Mouse (Mus musculus) adipocyte (in vitro differentiated cells): ENCODE measurements around the gene Slpi.

ENCODE experiments used
- DNase-seq: peaks from one replicate; pipeline ENCODE4 v3.0.0-alpha.2; 2016; ENCODE audit warnings: low spot score

The Slpi gene

DNA sequence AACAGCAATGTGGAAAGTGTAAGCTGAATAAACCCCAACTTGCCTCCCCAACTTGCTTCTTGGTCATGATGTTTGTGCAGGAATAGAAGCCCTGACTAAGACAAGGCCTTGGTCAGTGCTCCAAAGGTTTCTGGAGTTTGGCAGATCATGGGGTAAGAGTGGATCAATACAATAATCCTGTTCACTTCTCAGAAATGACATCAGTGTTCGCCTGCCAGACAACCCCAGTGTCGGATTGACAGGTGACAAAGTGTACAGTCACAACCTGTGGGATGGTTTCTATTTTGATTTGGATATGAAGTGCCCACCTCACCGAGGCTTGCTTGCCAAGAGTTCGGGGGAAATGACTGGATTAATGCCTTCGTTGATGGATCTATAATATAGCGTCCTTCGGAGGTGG is 32.4 kb upstream of the Slpi start:
- no peak for DNase-seq

DNA sequence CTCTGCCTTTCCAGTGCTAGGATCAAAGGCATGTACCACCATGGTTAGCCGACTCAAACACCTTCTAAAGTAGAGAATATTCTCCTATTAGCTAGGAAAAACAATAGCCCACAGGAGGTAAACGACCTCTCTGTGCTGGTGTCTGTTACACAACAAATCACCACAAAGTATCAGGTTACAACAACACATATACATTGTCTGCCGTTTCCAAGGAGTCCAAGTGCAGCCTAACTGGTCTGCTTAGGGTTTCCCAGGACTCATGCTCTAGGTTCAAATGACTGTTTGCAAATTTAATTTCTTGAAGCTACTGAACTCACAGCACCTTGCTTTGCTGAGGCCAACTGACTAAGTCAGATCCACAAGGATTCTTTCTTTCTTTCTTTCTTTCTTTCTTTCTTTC is 30.6 kb upstream of the Slpi start:
- DNase-seq, result peak; percentile 45

DNA sequence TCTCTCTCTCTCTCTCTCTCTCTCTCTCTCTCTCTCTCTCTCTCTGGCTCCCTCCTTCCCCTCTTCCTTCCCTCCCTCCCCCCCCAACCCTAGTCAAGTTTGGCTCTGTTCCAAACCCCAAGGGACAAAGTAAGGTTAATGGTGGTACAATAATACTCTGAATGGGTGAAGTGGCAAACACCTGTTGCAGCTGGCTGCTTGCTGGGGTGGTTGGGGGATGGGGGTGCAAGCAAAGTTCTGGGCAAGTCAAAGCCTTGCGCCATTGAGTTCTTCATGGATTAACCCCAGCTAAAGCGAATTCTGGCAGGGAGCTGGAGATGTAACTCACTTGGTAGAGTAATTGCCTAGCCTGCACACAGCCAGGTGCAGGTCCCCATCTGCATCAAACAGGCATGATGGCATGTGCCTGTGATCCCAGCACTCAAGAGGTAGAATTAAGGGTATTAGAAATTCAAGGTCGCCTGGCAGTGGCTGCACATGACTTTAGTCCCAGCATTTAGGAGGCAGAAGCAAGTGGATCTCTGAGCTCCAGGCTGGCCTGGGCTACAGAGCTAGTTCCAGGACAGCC is 29.5 kb upstream of the Slpi start:
- DNase-seq, result no peak

DNA sequence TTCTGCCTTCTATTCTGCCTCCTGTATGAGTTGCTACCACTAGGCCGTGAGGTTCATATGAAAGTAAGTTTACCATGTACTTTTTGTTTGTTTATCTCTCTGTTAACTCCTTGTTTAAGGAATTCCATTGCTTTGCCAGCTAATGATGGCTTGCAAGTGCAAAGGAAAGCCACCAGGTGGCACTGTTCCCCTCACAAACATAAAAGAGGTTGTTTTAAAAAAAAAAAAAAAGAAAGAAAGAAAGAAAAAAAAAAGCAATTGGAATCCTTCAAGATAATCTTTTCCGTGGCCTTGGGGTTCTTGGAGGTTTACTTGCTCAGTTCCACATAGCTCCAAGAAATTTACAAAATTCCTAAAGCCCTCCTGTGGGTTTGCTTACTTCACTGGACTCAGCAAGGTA is 28.3 kb upstream of the Slpi start:
- DNase-seq, result peak; percentile 81

DNA sequence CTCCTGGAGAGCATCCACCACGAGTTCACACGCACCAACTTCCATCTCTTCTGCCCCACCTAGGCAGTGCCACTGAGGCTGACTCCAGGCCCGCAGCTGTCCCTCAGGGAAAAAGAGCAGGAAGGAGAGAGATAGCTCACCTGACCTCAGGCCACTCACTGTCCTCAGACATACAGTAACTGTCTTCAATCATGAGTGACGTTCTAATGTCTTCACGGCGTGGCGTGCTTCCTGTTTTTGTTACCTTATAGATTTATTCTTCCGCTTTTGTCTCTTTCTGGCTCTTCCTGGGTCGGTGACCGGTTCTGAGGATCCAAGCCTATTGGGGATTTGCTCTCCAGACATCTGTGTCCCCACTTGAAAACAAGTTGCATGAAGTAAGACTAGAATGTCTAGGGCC is 25.7 kb upstream of the Slpi start:
- no peak for DNase-seq

DNA sequence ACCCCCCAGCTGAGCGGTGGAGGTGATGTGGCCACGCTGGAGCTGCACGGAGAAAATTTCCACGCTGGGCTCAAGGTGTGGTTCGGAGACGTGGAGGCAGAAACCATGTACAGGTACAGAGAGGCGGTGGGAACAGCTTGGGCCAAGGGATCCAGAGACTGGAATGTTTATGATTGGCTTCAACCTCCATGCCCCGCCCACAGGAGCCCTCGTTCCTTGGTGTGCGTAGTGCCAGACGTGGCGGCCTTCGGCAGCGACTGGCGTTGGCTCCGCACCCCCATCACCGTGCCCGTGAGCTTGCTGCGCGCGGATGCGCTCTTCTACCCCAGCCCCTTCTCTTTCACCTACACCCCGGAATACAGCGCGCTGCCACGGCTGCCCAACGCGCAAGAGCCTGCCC is 25.3 kb upstream of the Slpi start:
- no peak for DNase-seq

DNA sequence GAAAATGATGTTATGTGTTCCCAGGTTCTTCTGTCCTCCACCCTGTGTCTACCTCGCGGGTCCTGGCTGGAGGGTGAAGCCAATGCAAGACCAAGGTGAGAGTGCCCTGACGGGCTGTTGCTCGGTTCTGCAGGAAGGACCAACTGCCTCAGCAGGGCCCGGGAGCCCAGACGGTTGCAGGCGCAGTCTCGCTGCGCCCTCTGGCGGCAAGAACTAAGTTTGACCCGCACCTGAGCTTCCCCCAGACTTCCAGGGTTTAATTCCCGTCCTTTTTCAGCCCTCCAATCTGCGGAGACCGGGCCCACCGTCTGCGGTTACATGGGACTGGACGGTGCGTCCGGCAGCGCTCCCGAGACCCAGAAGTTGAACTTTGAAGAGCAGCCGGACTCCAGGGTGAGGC is 18.8 kb upstream of the Slpi start:
- peak; percentile 68 for DNase-seq

DNA sequence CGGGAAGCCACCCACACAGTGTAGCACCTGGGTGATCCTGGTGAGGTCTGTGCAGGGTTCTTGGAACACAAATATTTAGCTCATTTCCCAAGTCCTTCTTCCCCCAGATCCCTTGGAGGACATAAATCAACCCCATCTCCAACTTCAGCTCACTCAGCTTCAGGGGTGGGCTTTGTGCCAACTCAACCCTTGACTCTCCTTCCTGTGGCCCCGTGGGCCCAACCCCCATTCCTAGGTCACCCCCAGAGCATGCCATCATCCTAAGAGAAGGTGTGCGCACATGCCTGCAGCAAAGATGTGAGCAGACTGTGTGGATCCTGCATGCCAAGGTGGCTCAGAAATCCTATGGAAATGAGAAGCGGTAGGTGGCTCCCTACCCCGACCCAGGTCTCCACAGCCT is 16.6 kb upstream of the Slpi start:
- DNase-seq, result no peak

DNA sequence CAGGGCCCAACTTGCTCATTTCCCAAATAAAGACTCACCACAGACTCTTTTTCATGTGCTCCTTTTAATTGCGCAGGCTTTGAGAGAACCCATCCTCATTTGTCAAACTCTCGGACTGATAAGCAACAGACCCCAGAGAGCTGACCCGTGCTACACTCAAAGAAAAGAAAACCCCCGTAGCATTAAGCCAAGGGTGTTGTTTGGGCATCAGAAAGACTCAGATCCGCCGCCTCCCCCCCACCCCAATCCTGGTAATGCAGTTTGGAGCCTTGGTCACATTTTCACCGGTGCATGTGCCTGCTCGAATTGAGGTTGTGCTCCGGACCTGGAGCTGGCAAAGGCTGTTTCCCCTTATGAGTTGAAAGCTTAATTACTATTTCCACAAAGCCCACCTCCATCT is 16.2 kb upstream of the Slpi start, which contains the start of gene Matn4:
Matn4 (minus strand) TSS at position 101 of the 400 bp plus-strand sequence.
- DNase-seq, result no peak

DNA sequence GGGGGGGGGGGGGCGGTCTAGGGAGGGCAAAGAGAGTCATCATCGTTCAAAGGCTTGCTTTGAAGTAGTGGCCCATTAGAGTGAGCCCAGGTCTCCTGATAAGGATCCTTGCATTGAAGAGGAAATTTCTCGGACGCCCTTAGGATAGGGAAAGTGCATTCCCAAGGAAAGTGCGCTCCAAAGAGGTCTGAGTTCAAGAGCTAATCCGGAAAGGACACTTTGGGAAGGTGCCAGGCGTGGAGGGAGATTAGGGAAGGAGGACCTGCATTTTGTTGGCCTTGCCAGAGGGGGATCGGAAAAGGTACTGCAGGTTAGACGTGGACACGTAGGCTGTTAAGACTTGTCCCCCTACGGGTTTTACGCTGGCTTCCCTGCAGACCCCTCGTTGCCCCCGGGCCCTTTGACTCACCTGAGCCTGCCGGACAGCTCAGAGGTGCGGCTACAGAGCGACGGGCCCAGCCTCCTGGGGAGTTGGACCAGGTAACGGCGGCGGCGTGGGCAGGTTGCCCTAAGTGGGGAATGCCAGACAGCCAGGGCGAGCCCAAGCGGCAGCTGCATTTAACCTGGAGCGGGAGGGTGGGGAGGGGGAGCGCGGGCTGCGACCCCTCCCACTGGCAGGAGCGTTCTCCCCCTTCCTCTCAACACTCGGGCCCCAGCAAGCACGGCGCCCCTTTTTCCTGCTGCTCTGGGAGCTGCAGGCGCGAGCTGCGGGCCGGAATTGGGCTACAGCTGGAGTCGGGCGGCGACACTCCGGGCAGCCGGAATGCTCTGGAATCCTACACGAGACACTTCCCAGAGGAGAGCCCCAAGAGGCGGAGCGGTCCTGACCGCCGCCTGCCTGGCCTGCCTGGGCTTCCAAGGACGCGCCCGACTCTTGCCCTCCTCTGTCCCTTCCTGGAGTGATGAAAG is 15.4 kb upstream of the Slpi start:
- DNase-seq, result no peak

DNA sequence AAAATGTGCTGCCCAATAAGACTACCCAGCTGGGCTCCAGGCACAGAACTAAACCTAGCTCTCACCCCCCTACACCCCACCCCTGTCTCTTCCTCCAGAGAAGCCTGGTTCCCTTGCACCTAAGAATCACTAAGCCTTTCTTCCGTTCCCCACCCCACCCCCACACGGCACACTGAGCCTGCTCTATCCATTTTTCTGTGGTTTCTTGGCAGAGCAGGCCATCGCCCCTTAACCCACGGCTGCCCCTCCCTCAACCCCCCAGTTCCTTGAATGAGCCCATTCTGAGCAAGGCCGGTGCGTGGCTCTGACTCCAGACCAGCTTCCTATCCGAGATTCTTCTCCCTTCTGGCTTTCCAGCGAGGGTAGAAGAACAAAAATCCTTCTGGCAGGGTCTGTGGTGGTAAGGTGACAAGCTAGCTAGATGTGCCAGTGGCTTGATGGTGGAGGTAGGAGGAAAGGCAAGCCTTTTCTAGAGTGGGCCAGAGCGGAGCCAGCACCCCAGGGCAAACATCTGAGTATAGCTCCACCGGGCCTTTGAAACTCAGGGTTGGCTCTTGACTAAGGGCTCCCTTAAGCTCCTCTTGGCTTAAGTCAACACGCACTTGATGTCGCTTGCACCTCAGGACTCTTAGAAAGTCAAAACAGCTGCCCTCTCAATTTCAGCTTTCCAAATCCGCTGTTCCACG is 14.6 kb upstream of the Slpi start:
- DNase-seq, result no peak

DNA sequence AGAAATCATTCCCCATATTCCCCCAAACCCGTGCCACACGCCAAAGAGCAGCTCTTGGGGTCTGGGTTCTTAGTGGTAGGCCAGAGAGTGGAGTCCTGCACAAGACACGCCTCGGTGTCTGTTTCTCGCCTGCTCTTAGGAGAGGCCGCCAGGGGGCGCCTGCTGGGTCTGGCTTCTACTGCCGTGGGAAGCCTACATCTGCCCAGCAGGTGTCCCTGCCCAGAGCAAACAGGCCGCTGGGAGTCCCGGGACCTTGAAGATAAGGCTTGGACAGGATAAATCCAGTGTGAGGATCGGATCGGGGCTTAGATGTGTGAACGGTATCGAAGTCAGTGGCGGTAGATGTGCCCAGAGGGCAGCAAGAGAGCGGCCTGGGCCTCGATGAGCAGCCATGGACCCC is 14.0 kb upstream of the Slpi start, which contains the start of gene Rbpjl:
Rbpjl (plus strand) TSS at position 236 of the 400 bp plus-strand sequence.
- DNase-seq, result peak; percentile 41

DNA sequence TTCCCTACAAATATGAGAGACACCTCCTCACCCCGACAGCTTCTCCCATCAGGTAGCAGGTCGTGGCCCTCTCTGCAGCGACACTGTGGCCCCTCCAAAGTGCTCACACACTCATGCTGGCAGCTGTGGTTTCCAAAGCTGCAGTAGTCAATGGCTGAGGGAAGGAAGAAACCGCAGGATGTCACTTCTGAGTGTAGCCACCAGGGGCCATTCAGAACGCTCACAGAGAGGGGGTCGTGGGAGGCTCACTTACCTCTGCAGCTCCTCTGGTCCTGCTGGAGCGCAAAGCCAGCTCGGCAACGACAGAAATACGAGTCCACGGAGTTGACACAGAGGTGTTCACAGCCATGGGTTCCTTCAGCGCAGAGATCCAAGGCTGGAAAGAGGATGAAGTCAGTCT is 8.0 kb upstream of the Slpi start:
- DNase-seq, result no peak

DNA sequence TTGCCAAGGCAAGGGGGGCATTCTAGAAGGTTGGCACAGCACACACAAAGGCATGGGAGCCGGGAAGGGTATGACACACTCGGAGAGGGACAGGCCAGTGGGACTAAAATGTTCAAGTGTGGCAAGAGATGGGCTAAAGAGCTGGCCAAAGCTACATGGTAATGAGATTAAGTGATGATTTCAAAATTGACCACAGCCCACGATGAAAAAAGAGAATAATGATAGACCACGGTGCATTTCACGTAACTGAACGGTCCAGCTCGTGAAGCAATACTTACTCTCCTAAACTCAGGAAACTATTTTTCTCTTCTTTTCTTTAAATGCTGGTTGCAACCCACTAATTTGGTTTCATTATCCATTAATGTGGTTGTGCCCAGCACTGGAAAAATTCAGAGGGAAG is 7.2 kb upstream of the Slpi start:
- DNase-seq, result no peak

DNA sequence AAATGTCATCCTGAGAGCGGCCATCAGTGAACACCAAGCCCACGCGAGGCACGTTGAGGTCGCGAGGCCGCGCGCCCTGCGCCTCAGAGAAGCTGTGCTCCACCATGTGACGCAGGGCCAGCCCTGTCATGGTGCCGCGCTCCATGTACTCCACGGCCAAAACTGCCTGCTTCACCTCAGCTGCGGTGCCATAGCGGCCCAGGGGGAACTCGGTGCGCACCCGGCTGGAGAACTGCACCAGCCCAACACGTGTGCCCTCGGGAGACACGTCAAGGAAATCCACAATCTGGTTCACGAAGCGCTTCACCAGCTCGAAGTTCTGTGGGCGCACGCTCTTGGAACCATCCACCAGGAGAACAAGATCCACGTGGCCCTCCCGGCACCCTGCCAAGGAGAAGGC is 4.2 kb upstream of the Slpi start:
- DNase-seq, result no peak

DNA sequence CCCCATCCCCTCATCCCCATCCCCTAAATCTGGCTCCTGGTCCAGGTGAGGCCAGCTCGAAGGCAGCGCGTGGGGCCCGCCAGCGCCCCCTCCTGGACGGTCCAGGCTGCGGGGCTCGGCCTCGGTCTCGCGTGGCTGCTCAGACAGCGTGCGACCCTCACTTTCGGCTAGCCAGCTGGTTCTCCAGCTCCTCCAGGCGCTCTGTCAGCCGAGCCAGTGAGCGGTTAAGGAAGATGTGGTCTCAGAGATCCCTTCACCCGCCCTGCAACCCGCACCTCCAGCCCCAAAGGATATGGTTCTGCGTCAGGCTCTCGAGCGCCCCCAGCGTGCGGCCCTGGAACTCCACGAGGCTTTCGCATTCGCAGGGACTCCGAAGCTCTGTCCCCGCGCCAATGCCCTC is 604 bp upstream of the Slpi start:
- DNase-seq, result no peak

DNA sequence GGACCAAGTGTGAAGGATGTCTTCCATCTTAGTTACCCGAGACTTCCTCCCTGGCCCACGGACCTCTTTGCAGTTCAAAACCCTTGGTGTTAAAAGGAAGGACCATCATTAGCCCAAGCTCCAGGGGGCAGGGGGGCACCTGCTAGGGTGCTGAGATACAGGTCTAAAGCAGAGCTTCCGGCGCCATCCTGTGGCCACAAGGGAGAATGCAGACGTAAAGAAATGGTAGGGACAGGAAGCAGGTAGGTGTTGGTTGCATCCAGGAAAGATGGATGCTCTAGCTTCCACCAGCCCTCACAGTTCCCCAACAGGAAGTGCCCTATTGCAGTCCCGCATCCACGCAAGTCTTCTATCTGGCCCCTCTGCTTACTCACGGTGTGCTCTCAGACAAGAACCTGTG is 1.9 kb downstream of the Slpi start:
- peak; percentile 47 for DNase-seq

DNA sequence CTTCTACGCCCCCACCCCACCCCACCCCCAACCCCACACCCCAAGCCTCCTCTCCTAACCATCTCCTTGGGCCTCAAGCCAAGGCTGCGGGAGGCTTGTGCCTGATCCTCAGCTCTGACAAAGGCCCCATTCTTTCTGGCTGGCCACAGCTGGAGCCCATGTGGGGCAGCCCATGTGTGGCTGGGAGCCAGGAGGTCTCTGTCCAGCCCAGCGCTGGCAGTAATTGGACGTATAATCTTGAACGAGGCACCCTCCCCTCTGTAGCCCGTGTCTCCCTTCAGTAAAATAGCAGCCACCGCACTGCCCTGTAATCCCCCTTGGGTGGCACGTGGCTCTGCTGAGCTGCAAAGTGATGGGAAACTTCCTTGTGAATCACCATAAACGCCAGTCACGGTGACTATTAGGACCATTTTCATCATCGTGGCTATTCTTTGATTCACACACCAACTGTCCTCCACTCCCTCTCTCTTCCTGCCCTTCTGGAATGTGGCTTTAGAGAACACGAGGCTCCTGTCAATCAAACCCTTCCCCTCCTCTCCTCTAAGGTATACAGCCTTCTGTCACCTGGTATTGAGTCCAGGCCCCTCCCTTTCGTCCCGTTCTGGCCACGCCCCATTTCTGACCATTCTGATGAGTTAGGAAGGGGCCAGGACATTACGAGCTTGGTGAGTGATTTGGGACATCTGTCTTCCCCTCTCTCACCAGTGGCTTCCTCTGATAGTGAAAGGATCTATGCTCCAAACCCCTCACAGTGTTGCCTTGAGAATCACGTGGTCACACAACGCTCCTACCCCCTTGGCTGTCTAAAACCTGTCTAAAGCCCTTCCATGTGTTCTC is 2.8 kb downstream of the Slpi start:
- peak; percentile 51 for DNase-seq

DNA sequence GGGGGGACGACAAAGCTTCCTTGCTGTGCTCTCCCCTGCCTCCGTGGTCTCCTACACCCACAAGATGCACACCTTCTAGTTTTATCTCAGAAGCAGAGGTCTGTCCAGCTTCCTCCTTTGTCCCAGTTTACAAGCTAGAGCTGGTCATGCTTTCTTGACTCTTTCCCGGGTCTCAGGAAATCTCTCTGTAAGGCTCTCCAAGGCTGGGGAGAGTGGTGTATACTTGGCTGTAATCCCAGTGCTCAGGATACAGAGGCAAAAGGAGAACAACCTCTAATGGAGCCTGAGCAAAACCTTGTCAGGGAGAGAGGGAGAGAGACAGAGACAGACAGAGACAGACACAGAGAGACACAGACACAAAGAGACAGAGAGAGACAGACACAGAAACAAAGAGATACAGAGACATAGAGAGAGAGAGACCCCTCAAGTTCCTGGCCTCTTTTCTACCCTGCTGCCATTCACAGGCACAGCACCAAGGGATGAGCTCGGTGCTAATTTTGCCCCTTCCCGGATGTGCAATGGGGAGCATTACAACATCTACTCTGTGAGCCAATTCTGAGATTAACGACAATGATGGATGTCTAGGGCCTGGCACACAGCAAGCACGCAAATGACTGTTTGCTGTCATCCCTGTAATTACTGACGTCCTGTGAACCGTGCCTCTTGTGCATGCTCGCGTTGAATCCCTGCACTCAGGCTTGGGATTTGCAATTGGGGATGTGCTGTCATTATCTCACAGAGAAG is 5.1 kb downstream of the Slpi start:
- DNase-seq, result peak; percentile 88

DNA sequence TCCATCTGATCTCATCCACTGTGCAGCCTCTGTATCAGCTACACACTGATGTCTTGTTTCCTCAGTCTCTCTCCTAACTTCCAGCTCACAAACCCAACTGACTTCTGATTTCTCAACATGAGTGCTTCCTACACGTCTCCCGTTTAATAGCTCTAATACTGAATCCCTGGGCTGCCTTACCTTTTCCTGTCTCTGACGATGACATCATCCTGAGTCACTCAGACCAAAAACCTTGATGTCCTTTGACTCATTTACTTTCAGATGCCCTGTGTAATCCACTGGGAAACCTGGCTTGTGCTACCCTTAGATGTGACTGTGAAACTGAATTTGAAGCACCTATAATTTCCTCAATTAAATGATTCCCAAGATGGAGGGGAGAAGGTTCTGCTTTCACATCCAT is 5.9 kb downstream of the Slpi start:
- no peak for DNase-seq

DNA sequence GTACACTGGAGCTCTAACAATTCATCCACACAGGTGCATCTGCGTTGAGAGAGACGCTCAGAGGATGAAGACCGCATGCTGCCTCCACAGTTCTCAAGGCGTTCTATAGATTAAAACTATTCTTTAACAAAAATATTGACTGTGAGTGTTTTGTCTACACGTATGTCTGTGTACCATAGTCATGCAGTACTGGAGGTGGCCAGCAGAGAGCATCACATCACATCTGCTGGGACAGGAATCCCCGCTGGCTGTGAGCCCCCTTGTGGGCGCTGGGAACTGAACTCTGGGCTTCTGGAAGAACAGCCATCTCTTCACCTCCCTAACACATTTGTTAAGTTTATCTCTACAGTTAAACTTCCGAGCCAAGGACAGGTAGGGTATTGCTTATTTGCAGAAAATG is 7.2 kb downstream of the Slpi start:
- DNase-seq, result no peak
